Mouse (Mus musculus) naive thymus-derived CD4-positive, alpha-beta T cell, adult 2 months (primary cell): ENCODE results near the gene Cdk14.

Source experiments
- DNase-seq: peaks from one replicate; pipeline ENCODE4 v3.0.0-alpha.2; 2011; ENCODE audit warnings: low read depth

Cdk14 gene

GRCm38 (mm10) chr5:5314270-5314669 is 105.8 kb downstream of the Cdk14 start:
- no peak for DNase-seq

DNA sequence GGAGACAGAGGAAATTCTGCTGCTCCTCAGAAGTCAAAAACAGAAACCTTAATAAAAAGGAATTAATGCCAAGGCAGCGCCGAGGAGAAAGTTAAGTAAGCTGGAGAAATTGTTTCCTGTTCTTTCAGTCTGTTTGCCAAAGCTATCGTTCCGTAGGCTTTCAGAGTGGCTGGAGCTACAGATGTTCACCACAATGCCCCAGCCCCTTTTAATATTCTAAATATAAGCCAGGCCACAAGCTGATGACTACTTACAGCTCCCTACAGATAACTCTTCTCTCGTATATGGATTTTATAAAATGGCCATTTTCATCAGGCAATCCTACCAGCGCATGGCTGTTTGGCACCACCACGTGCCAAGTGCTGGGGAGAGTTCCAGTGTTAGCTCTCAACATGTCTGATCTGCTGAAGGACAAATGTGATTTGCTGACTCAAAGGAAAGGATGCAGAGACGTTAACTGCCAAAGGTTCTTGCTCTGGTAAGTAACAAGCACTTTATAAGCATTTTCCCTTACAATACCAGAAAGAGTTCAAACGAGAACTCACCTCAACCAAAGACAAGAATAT is 106.8 kb downstream of the Cdk14 start:
- no peak for DNase-seq

DNA sequence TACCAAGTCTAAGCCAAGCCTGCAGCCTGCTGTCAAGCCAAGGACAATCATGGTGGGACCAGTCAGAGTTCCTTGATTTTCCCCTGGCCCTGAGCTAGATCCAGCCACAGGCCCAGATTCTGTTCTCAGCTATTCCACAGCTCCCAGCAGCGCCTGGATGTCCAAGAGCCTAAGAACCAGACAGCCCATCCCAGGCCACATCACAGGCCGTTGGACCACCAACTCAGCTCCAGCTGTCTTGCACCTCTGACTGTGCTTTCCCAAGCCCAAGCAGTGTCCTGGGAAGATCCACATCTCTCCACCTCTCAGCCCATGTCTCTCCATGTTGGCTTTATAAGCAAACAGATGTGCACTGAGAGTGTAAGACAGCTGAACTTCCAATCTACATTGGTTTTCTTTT is 114.8 kb downstream of the Cdk14 start:
- DNase-seq, result no peak

DNA sequence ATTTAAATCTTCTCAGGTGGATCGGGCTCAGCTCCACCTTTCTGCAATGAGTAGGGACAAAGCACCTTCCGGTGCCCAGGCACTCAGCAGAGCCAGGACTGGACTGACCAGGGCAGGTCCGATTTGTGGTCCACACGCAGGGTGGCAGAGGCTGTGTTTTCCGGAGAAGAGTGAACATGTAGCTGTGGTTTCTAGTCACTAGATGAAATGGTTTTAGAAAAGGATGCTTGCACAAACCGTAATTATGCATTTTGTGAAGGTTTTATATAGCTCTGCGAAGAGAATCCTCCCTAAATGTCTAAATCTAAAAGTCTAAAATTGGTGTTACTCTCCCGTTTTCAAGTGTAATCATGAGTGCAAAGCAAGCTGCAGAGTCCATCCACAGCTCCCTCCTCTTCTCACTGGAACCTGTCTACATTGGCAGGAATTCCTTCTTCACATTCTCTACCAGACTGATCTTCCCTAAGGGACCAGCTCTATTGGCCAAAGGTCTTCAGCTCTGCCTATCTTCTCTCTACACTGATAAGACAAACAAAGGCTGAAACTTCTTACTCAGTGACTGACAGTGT is 116.9 kb downstream of the Cdk14 start:
- no peak for DNase-seq

DNA sequence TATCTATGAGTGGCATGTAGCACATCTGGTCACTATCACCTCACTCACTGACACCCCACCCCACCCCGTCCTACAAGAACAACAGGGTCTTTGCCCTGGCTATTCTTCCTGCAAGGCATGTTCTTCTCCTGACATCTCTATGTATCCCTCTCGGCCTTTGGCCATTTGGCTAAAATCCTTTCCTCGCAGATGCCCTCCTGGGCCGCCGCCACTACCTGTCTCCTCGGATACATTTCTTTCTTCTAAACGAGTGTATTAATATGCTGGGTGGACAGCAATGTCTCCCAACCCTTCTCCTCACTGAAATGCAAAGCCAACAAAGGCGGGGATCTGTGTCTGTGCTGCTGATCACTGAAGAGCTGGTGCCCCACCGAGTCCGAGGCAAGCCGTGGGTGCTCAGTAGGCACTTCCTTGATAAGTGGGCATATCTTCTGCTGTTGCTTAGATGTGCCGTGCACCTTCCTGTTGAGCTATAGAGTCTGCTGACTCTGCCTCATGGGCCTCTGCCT is 118.5 kb downstream of the Cdk14 start:
- DNase-seq, result no peak

GRCm38 (mm10) chr5:5300998-5301397 is 119.1 kb downstream of the Cdk14 start:
- no peak for DNase-seq

- no peak for DNase-seq
Measured at GRCm38 (mm10) chr5:5300290-5300689, 119.8 kb downstream of the Cdk14 start.

DNA sequence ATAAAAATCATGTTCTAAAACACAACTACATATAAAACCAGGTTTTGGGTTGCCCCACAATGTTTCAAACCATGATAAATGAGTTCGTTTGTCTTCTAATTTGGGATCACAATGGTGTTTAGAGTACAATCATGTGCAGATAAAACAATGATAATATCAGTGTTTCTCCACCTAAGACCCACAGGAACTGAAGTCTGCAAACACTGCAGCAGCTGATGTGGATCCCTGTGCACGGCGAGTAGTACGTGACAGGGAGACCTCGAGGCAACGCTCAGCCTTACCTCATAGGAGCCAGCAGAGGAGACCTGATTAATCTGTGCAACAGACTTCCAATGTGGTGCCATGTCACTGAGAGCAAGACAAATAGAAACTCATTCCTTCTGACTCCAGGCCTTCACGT is 122.9 kb downstream of the Cdk14 start:
- no peak for DNase-seq

GRCm38 (mm10) chr5:5296773-5297172 is 123.3 kb downstream of the Cdk14 start:
- DNase-seq, result no peak

DNA sequence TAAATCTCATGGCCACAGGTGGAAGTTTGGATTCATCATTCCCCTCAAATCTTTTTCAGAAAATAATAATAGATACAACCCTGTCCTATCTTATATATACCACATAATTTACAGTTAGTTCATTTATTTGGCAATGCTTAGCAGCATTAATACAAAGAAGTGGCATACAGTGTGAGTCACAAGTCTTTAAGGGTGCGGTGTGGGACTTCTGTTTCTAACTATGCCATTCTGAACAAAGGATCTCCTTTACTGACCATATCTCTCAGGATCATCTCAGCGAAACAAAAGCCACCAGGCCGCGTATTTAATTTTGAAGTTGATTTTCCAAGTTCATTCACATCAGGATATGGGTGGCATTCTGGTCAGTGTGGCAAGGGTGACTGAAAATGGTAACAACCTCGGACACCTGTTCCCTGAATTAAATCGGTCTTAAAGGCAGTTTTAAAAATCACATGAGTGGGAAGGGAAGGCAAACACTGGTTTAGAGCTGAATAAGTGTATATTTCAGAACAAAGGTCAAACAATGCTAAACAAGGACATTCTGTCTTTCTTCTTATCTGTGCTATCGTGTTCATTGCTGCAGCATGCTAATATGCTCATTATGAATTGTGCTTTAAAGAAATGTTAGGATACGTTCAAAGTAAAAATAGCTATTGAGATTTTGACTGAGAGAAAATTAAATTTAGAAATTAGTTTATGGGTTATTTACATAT is 127.1 kb downstream of the Cdk14 start:
- no peak for DNase-seq

GRCm38 (mm10) chr5:5291321-5291991 is 128.7 kb downstream of the Cdk14 start:
- DNase-seq, result no peak

GRCm38 (mm10) chr5:5290714-5291113 is 129.4 kb downstream of the Cdk14 start:
- no peak for DNase-seq

GRCm38 (mm10) chr5:5285876-5286275 is 134.2 kb downstream of the Cdk14 start:
- DNase-seq, result no peak

GRCm38 (mm10) chr5:5284531-5284930 is 135.6 kb downstream of the Cdk14 start:
- no peak for DNase-seq

DNA sequence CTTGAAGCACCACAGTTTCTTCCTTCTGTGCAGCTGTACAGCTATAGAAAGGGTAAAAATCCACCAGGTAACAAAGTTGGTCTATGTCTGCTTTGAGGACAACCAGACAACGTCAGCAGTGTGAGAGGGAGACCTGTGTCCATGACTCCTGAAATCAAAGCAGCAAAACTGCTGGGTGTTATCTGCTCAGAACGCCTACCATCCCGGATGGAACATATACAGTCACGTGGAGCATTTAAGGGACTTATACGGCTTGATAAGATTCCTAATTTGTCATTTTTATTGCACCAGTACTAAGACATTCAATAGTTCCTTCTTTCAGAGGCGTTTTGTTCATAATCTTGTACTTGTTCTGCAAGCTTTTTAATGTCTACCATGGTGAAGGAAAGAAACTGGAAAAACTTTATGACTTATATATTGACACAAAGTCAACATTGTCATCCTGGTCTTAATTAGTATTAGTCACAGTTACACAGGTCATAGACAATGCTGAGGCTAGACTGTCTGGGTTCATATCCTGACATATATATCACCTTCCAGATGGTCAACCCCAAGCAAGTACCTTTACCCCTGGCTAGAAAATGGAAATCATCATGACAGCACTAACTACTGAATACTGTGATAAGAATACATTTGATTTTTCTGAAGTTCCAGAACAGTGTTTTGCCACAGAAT is 136.2 kb downstream of the Cdk14 start:
- no peak for DNase-seq

GRCm38 (mm10) chr5:5282425-5282824 is 137.7 kb downstream of the Cdk14 start:
- DNase-seq, result no peak

GRCm38 (mm10) chr5:5275321-5275720 is 144.8 kb downstream of the Cdk14 start:
- no peak for DNase-seq

DNA sequence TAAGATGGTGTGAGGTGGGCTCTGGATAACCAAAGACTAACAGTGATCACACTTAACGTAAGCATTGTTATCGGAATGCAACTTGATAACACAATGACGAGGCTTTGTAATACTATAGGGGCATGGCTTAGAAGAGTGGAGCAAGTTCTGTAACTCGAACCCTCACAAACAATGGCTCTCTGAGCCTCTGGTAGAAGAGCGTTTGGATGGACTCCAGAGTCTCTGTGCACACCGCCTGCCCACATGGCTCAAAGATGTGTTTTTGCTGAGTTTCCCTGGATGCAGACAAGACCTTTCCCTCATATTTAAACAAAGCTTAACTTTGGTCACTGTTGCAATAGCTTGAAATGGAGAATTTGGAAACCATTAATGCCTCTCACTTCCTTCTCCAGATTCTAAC is 145.8 kb downstream of the Cdk14 start:
- DNase-seq, result no peak

DNA sequence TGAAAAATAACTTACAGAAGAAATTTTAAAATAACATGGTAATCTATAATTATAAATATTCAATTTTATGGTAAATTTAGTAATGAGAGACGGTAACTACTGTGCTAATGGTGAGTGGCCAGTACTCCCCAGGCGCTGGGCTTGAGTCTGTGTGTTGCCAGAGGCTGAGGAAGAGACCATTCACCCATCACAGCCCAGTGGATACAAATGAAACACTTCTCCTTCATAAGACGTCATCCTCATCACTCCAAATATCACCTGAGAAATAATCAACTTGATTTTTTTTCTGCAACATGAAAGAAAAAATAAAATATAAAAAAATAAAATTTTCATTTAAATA is 153.4 kb downstream of the Cdk14 start:
- no peak for DNase-seq

- DNase-seq, result no peak
Measured at GRCm38 (mm10) chr5:5265861-5266786, 154.0 kb downstream of the Cdk14 start.

DNA sequence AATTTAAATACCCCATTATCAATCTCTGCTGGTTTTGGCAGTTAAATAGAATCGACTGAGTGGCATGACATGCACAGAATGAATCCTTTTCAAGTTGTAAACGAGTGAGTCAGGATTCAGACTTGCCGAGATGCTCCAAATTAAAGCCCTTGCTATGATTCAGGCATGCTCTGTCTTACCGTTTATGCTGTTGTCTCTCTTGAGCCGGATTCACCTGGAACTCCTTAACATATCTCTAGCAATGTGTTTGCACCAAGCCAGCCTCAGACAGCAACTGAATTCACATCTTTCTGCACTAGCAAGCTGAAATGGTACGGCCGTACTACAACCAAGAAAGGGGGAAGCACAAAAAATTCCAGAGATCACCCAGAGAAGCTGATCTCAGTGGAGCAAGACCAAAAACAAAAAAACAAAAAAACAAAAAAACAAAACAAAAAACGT is 154.7 kb downstream of the Cdk14 start:
- no peak for DNase-seq
